Mouse (Mus musculus) left cerebral cortex, postnatal 4 days (tissue): ENCODE measurements around the gene Tnks1bp1. TPM values are rescaled to one million over a fixed set of nuclear protein-coding genes. Genes with fewer than 3 reads are reported as not detected.

ENCODE experiments used
- DNase-seq: peaks from one replicate; pipeline ENCODE4 v3.0.0-alpha.2; 2022
- intact Hi-C: fragments of 180-260 bp; cut with DNase I; formaldehyde crosslinking; loops from one replicate; pipeline ENCODE4 v1.15.1; 2025
- total RNA-seq, 2 experiments: library from RNA; stranded (reverse); gene quantifications; 2 replicates each; pipeline ENCODE4 v1.2.3; 2021

The Tnks1bp1 gene
- total RNA-seq, 2 experiments from 2014 or later, result 80.1 to 91.9 TPM

GRCm38 (mm10) chr2:85071921-85072320 is 24.1 kb downstream of the Tnks1bp1 start:
- intact Hi-C loops, result no loop called here

DNA sequence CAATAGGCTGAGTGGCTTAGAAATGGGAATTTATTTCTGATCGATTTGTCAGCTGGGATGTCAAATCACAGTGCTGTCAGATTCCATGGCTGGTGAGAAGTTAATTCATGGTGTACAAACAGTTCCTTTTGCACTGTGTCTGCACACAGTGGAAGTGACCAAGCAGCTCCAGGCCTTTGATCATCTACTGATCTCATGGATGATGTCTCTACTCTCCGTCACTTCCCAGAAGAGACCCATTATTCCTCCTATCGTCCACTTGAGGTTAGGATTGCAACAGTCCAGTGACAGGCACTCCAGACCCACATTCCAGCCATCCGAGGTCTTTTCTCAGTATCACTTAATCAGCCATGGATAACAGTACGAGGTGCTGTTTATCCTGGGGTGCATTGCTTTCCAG is 25.9 kb downstream of the Tnks1bp1 start:
- no peak for DNase-seq
- intact Hi-C loops, result no loop called here

More at GRCm38 (mm10) chr2:85071921-85072320, 24.1 kb downstream of the Tnks1bp1 start:
- DNase-seq, result no peak

GRCm38 (mm10) chr2:85088716-85089646 is 41.2 kb downstream of the Tnks1bp1 start:
- intact Hi-C loops, result no loop called here
- DNase-seq, result peak; percentile 43

DNA sequence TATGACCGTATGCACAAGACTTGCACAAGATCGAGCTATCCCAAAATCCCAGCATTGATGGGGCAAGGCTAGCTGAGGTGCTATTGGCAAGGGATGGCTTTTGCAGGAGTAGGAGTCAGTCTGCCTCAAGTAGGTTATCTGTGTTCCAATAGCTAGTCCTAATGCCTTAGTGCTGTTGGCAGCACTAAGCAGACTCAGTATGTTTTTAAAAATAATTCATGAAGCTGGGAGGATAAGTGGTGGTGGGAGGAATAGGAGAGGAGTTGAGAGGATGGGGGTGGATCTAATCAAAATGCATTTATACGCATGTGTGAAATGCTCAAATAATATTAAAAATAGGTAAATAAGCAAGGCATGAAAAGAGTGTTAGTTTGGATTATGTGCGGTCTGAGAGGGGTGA is 43.5 kb downstream of the Tnks1bp1 start:
- intact Hi-C loops, result no loop called here
- no peak for DNase-seq

DNA sequence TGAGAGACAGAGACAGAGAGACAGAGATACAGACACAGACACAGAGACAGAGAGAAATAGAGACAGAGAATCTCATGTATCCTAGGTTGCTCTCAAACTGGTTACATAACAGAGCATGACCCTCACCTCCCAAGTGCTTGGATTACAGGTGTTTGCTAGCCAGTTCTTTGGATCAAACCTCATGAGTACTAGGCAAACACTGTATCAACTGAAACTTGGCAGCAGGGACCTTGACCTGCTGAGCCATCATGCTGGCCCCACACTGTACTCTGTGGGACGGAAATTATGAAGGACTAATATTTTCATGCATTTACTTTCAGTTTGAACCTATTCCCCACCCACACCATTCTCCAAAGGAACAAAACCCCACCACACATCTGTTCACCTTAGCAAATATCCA is 45.6 kb downstream of the Tnks1bp1 start:
- intact Hi-C loops, result no loop called here
- DNase-seq, result no peak

DNA sequence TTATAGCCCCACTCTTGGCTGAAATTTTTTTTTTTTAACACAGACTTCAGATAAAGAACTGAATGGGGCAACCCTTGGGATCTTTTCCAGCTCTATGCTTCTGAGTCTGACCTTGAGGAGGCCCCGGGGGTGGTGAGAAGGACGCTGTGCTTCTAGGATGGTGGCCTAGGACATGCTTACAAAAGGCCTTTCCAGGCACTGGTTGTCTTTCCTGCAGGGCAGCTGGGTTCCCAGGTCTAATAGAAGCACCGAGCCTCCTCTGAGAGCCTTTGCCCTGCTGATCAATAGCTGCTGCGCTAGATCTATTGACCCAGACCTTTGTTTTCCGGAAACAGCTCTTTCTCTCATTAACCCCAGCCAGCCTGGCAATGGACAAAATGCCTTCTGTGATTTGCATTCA is 48.1 kb downstream of the Tnks1bp1 start:
- intact Hi-C loops, result no loop called here
- no peak for DNase-seq

DNA sequence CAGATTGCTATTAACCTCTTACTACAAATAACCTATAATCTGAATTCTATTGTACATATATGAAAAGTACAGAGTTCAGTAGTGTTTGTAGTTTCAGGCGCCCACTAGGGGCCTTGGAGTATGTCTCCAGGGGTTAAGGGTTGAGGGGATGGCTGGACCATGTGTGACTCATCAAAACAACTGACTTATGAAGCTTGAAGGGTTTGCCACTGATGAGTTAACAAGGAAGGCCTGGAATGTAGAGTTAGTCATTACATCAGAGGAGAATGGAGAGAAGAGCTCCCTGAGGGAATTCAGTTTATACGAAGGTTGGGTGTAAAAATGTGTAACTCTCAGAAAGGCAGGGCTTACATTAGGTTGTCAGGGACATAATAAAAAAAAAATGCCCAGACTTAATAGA is 50.2 kb downstream of the Tnks1bp1 start:
- DNase-seq, result no peak

GRCm38 (mm10) chr2:85098824-85099511 is 51.1 kb downstream of the Tnks1bp1 start:
- intact Hi-C loops, result no loop called here

More for the DNA sequence above, 50.2 kb downstream of the Tnks1bp1 start:
- intact Hi-C loops, result no loop called here

DNA sequence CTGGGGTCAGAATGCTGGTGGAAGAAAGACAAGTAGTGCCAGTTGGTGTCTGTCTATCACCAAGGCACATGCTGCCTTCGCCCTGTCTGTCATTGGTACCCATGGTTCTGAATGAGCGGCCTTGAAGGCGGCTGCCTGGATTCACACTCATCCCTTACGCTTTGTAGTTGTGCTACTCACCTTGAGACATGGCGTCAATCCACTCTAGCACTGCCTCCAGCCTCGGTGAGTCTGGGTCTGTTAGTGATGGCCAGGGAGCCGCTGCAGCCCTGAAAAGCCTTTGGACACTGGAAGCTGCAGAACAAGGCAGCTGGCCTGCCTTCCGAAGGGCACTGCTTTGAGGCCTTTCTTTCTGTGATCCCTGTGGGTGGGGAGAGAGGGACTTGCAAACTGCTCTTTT is 55.4 kb downstream of the Tnks1bp1 start:
- no peak for DNase-seq
- intact Hi-C loops, result no loop called here

More at GRCm38 (mm10) chr2:85098824-85099511, 51.1 kb downstream of the Tnks1bp1 start:
- DNase-seq, result no peak

GRCm38 (mm10) chr2:85105426-85106013 is 57.7 kb downstream of the Tnks1bp1 start:
- no peak for DNase-seq
- intact Hi-C loops, result no loop called here

DNA sequence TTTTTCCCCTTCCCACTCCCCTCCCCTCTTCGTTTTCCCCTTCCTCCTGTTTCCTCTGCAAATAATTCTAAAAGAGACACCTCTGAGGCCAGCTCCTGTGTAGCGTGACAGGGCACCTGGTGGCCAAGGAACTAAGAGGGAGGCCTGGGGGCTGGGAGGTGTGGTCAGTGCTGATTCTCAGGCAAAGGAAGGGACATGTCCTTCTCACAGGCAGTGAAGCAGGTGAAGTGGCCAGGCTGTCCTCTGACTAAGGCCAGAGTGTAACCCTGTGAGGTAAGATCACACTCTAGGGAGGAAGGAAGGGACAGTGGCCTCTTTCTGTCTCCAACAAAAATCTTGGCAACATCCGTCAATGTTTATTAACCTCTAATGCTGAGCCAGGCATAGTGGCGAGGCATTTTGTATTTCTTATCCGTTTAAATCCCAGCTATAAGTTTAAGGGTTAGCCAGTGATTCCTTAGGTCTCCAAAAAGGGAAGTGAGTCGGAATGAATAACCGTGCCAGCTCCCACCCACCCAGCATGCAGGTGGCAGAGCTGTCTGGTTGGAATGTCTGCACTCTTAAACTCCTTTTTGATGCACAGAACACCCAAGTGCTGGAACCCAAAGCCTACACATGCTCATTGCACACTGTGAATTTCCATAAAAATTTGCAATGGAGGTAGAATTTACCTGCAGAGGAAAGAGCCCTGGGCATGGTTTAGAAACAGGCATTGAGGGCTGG is 58.4 kb downstream of the Tnks1bp1 start:
- intact Hi-C loops, result no loop called here

DNA sequence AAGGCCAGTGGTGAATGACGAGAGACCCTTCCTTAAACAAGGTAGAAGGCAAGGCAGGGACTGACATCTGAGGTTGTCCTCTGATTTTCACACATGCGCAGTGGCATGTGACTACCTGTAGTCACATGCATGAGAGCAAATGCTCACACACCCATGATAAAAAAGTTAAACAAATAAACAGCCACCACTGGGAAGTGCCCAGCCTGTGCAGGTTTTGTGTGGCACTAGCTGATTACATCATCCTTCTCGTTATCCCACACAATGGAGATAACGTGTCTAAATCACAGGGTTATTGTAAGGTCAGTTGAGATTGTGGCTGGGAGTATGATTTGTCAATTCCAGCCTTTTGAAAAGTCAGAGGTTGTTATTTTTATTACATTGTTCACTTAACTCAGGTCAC is 59.1 kb downstream of the Tnks1bp1 start:
- DNase-seq, result no peak
- intact Hi-C loops, result no loop called here

More for the DNA sequence above, 58.4 kb downstream of the Tnks1bp1 start:
- DNase-seq, result no peak

GRCm38 (mm10) chr2:85110288-85110875 is 62.6 kb downstream of the Tnks1bp1 start:
- intact Hi-C loops, result no loop called here
- peak; percentile 78 for DNase-seq

Other genes with a start within 250 kb of the Tnks1bp1 start
- 1 to 10 TPM; 5.3 to 5.7 TPM for gene Ube2l6, start 249.2 kb upstream of the Tnks1bp1 start, total RNA-seq
- gene Smtnl1, start 225.4 kb upstream of the Tnks1bp1 start, total RNA-seq, result not detected
- gene Timm10, start 221.0 kb upstream of the Tnks1bp1 start, total RNA-seq, result 10 to 100 TPM; 55.5 to 60.4 TPM
- 1 to 10 TPM in 1 of 2 experiments, under 1 TPM in 1; 0.46 to 1.3 TPM for gene Slc43a1, start 209.2 kb upstream of the Tnks1bp1 start, total RNA-seq
- 10 to 100 TPM; 59.4 to 61.6 TPM for gene Rtn4rl2, start 161.3 kb upstream of the Tnks1bp1 start, total RNA-seq
- 1 to 10 TPM; 3.4 to 5.6 TPM for gene Slc43a3, start 111.4 kb upstream of the Tnks1bp1 start, total RNA-seq
- not detected for gene Prg2, start 67.6 kb upstream of the Tnks1bp1 start, total RNA-seq
- not detected for gene Prg3, start 59.8 kb upstream of the Tnks1bp1 start, total RNA-seq
- gene Ssrp1, start 10.8 kb upstream of the Tnks1bp1 start, total RNA-seq, result 100 to 1,000 TPM; 146 to 154 TPM
- 1 to 10 TPM; 1.0 to 1.4 TPM for gene P2rx3, start 10.6 kb upstream of the Tnks1bp1 start, total RNA-seq
- 10 to 100 TPM; 27.9 to 28.4 TPM for gene Aplnr, start 88.2 kb downstream of the Tnks1bp1 start, total RNA-seq
- gene Lrrc55, start 149.2 kb downstream of the Tnks1bp1 start, total RNA-seq, result 10 to 100 TPM; 53.3 to 54.1 TPM